Mouse (Mus musculus) B cell, adult 67 days (primary cell): ENCODE results near the gene Camsap2. TPM values are rescaled to one million over a fixed set of nuclear protein-coding genes. Genes with fewer than 3 reads are reported as not detected.

Source experiments
- total RNA-seq, 2 experiments: library from RNA; stranded (reverse); gene quantifications; 4 replicates each; pipeline ENCODE4 v1.2.4; 2023

Camsap2 gene
- total RNA-seq: 10 to 100 TPM; 37.4 to 41.9 TPM

DNA sequence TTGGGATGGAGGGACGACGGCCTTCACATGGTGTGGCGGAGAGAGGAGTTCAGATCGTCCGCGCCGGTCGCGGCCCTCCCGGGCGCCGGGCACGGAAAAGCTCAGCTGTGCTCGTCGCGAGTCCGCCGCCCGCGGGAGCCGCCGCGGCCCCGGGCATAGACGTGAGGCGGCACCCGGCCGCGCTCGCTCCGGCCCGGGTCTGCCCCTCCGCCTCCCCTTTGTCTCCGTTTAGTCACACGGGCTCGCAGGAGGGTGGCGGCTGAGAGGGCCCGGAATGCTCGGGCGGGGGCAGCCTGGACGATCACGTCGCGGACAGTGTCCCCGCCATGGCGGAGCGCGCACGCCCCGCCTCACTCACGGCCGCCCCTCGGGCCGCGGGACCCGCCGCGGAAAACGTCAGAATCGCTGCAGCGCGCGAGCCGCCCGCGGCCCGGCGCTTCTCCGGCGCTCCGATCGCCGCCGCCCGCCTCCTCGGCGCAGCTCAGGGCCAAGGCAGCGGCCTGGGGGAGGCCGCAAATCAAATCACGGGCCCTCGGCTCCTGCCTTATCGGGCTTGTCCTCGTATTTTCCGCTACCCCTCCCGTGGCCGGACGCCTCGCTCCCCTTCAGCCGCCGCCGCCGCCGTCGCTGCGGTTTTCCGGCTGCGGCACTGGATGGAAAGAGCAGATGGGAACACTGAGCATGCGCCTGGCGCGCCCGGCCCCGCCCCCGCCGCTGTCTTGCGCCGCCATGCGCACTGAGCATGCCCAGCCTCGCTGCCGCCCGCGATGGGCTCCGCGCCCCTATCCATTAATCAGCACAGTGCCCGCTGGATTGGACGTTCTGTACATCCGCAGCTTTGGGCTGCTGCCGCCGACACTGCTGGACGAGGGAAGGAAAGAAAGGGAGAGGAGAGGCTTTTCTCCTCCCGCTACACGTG is at the start of gene Camsap2:
Gene Camsap2, minus strand, starts transcription at position 651 of the 919 bp plus-strand sequence.

DNA sequence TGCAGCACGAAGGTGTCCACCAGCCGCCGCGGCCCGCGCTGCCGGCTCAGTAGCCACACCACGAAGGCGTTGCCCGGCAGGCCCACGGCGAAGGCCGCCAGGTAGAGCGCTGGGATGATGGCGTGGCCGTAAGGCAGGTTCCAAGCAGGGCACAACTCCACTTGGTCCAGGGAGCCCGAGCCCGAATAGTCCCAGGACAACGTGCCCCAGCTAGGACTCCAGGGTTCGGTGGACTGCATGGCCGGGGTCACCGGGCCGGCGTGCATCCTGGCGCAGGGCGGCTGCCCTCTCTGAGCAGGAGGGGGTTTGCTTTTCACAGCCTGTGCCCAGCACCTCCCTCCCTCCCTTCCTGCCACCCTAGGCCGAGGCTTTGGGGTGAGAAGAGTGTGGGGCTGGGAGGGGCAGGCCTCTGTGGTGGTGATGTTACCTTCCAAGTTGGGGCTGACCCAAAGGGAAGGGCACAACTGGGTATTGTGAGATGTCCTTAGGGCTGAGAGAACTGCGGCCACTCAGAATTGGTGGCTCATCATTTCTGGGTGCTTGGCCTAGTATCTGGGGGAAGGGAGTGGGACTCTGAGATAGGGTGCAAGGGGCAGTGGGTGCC is 85.2 kb downstream of the Camsap2 start, which contains the start of gene Gpr25:
Gene Gpr25, minus strand, starts transcription at position 239 of the 604 bp plus-strand sequence.

GRCm38 (mm10) chr1:136233892-136234594 is 111.9 kb downstream of the Camsap2 start, which contains the start of gene Inava:
TSS of gene Inava (minus strand) at chr1:136234264.

Other genes with a start within 250 kb of the Camsap2 start
- 100 to 1,000 TPM; 246 to 247 TPM for gene Kif21b, start 214.7 kb downstream of the Camsap2 start, total RNA-seq
- gene Mroh3, start 133.3 kb downstream of the Camsap2 start, total RNA-seq: not detected
- not detected for gene Inava, start 111.8 kb downstream of the Camsap2 start, total RNA-seq
- not detected for gene Gpr25, start 85.2 kb downstream of the Camsap2 start, total RNA-seq
- 10 to 100 TPM; 19.9 to 22.9 TPM for gene Ddx59, start 69.2 kb upstream of the Camsap2 start, total RNA-seq
- gene Kif14, start 120.2 kb upstream of the Camsap2 start, total RNA-seq: under 1 TPM; 0.30 to 0.41 TPM